Mouse (Mus musculus) G1E (cell line): ENCODE data around the gene Fyb.

Experiments used
- CTCF ChIP-seq: IDR thresholded peaks from 2 replicates; pipeline ENCODE4 v1.5.1; 2012; ENCODE audit warnings: low read depth, low read length, inconsistent platforms, mixed read lengths
- GATA1 ChIP-seq: IDR thresholded peaks from 2 replicates; pipeline ENCODE4 v1.6.1; 2012; ENCODE audit warnings: borderline replicate concordance, low read length, inconsistent platforms, mixed read lengths
- POLR2AphosphoS5 ChIP-seq: IDR thresholded peaks from 2 replicates; pipeline ENCODE4 v1.6.1; 2012; ENCODE audit warnings: low read depth, low read length, inconsistent platforms; ENCODE audit not compliant: insufficient replicate concordance

DNA sequence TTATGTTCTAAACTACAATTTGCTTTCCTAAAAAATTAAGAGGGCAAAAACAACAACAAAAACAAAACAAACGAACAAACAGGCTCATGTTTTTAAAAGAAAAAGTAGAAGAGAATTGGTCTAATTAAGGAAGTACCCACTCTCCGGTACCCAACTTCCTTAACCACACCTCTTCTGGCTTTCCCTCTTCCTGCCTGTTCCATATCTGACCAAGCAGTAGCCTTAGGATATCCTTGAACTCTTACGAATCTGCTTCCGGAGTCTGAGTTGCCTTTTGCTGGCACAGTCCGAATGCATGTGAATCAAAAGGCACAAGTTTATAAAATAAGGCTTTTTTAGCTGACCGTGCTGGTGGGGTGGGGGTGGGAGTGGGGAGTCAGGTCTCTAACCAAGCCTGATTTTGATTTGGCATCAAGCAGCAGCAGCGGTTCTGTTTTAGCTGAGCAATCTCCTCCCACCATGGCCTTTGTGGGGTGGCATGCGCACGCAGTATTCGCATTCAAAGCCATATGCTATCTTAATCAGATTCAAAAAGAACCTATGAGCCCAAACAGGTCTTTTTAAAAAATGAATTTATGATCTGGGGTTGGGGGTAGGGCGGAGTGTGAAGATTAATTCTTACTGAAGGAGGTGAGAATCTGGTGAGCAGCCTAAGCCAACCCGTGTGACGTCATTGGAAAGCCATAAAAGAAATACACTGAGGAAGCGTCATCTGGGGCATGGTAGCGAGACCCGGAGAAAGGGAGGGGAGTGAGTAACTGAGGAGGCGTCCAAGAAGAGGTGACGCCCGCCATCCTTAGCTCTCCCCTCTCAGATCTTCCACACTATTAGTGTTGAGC lies 3.0 kb upstream of the Fyb start:
- TF ChIP-seq GATA1 (no peak), CTCF (no peak), POLR2AphosphoS5 (no peak)
